Mouse (Mus musculus) retina, adult 2 months (tissue): ENCODE data around the gene Tns3.

Experiments
- DNase-seq: peaks from one replicate; pipeline ENCODE4 v3.0.0-alpha.2; 2012; ENCODE audit warnings: low read depth, low spot score

Gene Tns3

DNA sequence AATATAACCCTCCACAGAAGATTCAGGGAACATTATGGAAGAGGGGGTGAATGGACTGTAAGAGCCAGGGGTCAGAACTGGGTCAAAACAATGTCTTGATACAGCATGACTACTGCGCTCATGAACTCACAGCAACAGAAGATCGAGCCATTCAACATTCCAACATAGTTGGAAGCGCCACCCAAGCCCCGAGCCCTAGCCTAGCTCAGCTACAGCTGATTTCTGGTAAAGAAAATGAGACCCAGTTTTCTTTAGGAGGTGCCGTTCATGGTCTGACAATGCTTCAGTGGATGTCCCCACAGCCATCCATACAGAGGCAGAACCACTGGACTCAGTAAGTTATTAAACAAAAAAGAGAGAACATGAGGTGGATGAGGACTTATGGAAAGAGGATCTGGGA is 224.1 kb downstream of the Tns3 start:
- DNase-seq, result no peak

DNA sequence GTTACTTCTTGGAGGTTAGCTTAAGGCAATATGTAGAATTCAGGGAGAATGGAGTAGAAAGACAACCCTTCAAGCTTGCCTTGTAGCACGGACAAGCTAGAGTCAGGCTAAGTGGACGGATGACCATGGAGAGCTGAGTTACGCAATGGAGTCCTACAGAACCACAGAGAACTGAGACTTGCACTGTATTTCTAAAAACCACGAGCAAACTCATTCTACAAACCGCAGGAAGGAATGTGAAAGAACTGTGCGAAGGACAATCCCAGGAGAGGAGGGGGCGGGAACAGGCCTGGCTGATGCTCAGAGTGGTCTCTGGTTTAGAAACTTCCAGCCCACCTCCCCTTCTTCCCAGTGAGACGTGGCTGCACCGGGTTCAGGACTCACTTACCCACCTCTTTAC is 225.3 kb downstream of the Tns3 start:
- DNase-seq, result no peak

DNA sequence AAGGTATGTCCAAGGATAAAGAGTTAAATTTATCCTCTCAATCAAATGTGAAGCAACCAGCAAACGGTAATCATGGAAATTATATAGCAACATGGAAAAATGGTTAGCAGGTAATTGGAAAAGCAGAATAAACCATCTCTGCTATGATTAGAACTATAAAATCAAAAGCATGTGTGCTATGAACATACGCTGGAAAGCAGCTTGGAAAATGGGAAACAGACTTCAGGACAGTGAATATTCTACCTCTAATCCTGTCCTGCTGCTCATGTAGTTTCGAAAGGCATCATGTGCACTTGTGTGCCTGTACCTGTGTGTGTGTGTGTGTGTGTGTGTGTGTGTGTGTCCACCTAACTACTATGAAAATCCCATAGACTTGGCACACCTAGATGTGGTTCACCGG is 226.1 kb downstream of the Tns3 start:
- no peak for DNase-seq

DNA sequence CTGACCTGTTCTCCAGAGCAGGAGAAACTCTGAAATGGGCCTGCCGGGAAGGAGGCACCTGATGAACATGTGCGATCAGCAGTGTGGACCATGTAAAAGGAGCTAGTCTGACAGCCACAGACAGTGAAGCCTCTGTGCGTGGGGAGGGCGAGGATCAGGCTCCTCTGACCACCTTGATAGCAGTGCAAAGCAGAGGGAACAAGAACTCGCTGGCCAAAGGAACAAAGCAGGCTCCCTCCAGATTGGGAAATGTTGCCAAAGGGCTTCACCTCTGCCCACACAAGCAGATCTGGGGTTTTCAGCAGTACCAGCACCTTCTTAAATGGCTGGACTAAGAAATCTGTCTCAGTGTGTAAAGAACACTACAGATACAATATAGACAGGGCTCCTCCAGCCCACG is 229.2 kb downstream of the Tns3 start:
- no peak for DNase-seq

DNA sequence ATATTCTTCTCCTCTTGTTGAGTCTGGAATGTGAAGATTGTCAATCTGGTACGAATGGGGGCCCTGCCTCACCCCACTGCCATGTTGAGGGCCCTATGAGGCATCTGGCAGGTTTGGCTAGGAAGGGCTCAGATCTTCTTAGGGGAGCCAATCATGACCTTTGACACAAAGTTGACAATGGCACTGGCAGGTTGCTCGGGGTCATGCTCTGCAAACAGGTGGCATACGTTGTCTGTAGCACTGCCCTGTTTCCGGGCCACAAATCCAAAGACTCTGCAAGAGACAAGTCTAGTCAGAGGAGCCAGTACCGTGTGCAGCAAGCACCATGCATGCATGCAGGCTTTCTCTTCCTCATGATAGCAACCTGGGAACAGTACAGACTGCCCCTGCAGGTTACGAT is 230.0 kb downstream of the Tns3 start:
- DNase-seq, result no peak

DNA sequence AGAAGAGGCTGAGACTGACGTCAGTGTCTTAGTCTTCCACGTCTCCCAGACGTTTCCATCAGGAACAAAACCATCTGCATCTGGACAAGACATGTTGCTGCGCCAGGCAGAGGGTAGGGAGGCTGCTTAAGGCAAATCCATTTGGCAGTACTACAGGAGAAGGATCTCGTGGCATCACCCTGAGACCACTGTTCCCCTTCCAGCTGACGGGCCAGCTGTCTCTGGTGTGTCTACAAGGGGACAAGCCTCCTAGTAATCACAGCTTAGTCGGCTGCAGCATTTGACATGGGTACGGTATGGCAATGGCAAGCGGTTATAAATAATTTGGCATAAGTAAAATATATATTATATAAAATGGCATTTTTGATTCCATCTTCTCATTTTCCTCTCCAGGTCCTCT is 230.9 kb downstream of the Tns3 start:
- no peak for DNase-seq

DNA sequence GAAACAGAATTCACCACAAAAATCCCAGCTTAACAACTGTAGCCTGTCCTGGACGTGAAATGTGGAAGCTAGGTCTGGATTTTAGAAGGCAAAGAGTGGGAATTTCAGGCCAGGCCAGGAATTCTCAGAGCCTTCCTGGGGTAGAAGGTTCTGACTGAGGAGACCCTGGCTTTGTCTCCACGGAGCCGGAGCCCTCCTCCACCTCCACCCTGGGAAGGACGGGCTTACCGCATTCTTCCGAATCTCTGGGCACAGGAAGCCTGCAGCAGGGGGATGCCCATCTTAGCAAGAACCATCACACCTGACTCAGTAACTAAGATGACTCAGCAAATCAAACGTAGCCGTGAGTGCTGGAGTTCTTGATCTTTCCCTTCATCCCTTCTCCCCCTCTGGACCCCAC is 231.4 kb downstream of the Tns3 start:
- no peak for DNase-seq

DNA sequence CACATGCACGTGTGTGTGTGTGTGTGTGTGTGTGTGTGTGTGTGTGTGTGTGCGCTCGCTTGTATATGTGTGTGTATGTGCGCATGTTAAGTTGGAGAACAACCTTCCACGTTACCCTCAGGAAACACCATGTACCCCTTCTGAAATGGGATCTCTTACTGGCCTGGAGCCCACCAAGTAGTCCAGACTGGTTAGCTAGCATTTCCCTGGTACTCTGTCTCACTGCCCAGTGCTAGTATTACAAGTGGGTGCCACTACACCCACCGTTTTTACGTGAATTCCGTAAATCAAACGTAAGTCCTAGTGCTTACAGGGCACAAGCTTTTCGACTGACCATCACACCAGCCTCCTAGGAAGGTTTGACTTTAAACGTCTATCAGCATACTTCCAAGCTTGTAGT is 236.7 kb downstream of the Tns3 start:
- no peak for DNase-seq

DNA sequence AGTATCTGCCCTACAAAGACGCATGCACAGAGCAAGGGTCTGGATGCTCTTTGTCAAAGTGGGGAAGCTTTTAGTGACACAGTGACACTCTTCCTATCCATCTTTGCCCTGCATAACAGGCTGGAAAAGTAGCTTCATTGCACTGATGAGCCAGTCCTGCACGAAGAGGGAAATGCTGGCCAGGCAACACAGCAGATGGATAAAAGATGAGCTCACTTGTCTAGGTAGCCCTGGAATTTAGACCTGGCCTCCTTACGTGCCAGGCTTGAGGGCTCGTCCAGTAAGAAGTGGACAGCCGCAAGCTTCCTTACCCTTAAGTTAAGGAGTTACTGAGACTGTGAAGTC is 239.1 kb downstream of the Tns3 start:
- no peak for DNase-seq

DNA sequence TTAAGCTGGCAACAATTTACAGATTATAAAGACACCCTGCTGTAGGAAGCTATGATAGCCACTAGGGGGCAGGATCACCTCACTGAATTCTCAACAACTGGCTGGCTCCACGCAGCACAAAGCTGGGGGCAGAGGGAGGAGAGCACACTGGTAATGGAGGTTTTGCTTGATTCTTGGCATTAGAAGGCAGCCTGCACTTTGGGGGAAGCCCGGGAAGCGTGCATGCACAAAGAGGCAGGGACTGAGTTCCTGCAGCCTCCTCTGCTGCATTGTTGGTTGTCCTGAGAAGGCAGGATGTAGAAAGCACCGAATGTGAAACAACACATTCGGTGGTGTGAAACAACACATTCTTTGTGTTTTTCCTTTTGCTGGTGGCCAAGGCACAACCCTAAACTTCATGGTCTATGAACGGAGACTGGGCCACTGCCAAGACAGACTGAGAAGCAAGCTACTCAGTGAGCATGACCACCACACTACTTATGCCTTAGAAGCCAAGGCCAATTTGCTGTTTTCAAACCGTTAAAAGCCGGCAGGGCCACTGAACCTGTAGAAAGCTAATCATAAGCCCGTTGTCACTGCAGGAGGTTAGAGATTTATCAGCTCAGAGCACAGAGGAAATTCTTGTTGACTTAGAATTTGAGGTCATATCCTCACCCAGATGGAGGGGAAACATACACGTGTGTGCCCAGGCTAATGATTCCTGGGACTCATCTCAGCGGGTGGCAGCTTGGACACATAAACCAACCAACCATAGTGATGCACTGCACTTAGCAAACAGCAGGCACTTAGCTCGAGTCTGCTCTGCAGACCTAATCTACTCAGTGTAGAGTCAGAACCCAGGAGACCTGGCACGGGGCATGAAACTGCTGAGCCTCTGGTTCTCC is 239.8 kb downstream of the Tns3 start:
- peak; percentile 45 for DNase-seq

DNA sequence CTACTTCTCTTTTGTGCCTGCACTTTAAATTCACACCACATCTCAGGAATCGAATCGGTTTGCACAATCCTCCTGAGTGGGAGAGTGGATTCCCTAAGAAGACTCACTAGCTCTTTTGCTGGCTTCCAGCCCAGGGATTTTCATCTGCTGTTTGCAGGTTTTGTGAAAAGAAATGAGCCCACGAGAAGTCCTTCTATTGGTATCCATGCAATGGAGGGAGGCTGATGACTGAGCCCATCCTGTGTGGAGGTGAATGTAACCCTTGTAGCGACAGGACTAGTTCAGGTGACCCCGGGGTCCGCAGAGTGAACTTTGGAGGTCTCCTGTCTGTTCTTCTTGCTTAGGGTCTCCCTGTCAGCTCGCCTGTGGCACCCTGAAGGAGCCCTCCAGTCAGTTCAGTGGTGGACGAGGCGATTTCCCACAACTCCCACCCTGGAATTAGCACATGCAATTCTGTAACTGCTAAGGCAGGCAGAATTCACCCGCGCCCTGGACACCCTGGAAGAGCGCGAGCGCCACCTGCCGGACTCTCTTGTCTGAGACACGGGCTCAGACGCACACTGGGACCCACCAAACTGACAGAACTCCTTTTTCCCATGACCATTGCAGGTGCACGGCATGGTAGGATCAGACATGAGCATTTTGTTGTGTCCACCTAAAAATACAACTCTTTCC is 259.0 kb downstream of the Tns3 start:
- DNase-seq, result peak; percentile 15

DNA sequence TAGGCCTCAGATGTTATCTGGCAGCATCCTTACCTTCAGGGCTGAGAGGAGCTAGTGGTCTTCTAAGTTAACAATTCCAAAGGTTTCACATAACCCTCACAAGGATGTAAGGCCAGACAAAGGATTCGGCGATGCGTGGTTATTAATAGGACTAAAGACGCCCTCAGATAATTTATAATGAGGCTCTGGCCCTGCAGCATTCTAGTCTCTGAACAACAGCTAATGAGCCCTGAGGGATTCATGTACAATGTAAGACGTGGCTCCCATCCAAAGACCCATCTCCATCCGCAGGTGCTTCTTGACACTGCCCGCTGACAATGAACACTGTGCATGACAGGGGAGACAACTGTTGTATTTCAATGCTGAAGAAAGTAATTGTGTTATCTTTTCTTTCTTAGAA is 263.0 kb downstream of the Tns3 start:
- no peak for DNase-seq

DNA sequence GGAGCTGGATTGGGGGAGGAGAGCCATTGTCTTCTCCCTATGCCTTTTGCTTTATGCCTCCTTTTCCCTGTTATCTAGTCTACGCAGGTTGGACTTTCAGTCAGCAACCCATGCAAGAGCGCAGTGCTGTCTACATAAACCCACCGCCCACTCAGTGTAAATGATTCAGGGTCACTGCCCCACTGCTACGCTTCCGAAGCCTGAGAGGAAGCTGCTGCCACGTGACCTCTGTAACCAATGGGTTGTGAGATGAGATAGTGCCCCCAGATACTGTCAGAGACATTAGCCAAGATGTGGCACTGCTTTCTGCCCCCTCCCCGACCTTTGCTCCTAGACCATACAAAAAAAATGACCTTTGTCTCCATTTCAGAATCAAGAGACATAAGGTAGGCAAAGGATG is 268.0 kb downstream of the Tns3 start:
- DNase-seq, result no peak

DNA sequence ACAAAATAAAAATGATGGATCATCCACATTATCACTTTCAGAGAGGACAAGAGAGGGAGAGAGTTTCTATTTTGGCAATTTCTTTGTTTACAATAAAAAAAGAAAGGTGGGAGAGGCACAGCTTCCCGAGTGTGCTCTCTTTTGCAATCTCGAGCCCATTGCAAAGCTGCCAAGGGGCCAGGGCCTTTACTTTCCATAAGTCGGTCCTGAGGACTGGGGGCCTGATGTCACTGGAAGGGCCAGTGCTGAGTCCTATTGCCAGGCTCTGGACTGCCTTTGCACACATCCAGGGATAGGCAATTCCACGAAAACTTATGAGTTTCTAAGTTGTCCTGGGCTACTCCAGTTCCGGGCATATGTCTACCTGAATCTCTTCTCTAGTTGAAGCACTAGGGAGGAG is 272.8 kb downstream of the Tns3 start:
- DNase-seq, result no peak

DNA sequence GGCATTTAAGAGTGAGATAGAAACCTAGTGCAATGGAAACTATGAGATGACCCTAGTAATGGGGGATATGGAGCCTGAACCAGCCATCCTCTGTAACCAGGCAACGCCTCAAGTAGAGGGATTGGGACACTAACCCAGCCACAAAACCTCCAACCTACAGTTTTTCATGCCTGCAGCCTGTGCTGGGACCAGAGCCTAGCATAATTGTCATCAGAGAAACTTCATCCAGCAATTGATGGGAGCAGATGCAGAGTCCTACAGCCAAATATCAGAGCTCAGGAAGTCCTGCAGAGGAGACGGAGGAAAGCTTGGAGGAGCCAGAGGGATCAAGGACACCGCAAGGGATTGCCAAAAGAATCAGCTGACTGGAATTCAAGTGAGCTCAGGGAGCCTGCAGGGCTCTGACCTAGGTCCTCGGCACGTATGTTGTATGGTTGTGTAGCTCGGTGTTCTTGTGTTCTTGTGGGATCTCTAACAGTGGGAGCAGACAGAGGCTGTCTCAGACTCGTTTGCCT is 278.4 kb downstream of the Tns3 start:
- no peak for DNase-seq
